In the genomic region with DNA sequence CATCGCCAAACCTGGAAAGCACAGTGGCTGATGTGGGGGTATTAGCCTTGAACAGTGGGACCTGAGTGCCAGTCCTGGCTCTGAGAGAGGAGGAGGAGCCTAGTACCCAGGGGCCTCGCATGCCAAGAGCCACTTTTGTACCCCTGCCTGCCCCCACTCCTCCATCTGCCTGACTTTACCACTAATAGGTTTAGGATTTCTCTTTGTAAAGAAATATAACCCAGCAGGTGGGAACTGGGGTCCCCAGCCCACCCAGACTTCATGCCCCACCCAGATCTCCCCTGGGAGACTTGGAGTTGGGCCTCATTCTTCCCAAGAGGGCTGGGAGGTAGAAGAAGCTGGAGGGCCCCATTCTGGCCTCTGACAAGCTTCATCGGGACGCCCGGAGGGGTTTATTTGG, we compare ENCODE assay signal across 8 mouse cellular contexts. TPM values are rescaled to one million over a fixed set of nuclear protein-coding genes. Genes with fewer than 3 reads are reported as not detected.
DNase-seq lines count a peak whose midpoint lies in the region; ATAC-seq and TF ChIP-seq lines count a peak whose summit lies in the region.
"Had no signal": no experiment of that assay in that cellular context is flagged by ENCODE, and none has a peak within 500 bp of the region (broad histone marks: within the 10 kb centered on the region; RNA-seq: fewer than 3 reads in every experiment).

No protein-coding gene starts in this region.

- TF ChIP-seq EP300 in liver, postnatal 0 days (IDR thresholded peaks at IDR 0.05; ENCODE audit: low read depth) = no peak

- no peaks in the 10 kb centered on the region for H3K4me1 ChIP-seq in kidney, embryonic 16.5 days (ENCODE audit: insufficient read depth, low read length)
- H3K4me1 ChIP-seq in forebrain, embryonic 16.5 days (replicated peaks; ENCODE audit: control insufficient read depth, insufficient read depth, low read length) = peaks cover 29% of the 10 kb centered on the region
- H3K4me1 ChIP-seq in midbrain, embryonic 10.5 days = peaks cover 61% of the 10 kb centered on the region
- no peaks in the 10 kb centered on the region for H3K4me1 ChIP-seq in liver, postnatal 0 days (ENCODE audit: insufficient read depth)
- H3K4me1 ChIP-seq: liver, embryonic 15.5 days had no signal

- WGBS in kidney, embryonic 16.5 days = 83% methylated on average over 4 of the region's 5 CpGs
- 17% methylated on average over 5 of the region's 5 CpGs for WGBS in forebrain, embryonic 16.5 days
- 71% methylated on average over 5 of the region's 5 CpGs for WGBS in midbrain, embryonic 10.5 days
- WGBS in liver, postnatal 0 days (ENCODE audit: insufficient replicate concordance) = 80% methylated on average over 5 of the region's 5 CpGs

- no peak overlapping the region for H3K27ac ChIP-seq in kidney, embryonic 16.5 days (ENCODE audit: low read length)
- peak overlapping the region; percentile 84 for H3K27ac ChIP-seq in forebrain, embryonic 16.5 days (ENCODE audit: low read length)
- peak overlapping the region; percentile 69 for H3K27ac ChIP-seq in midbrain, embryonic 10.5 days (replicated peaks)
- no peak overlapping the region for H3K27ac ChIP-seq in liver, postnatal 0 days (ENCODE audit: low read depth)
- H3K27ac ChIP-seq: liver, embryonic 15.5 days had no signal

- no peak overlapping the region for H3K9ac ChIP-seq in kidney, embryonic 16.5 days (replicated peaks; ENCODE audit: low read length)
- no peak overlapping the region for H3K9ac ChIP-seq in forebrain, embryonic 16.5 days (replicated peaks; ENCODE audit: low read depth, low read length)
- no peak overlapping the region for H3K9ac ChIP-seq in liver, postnatal 0 days (replicated peaks)
- H3K9ac ChIP-seq: liver, embryonic 15.5 days had no signal

- no peak for DNase-seq in kidney, adult 9 months
- DNase-seq in midbrain, embryonic 10.5 days (ENCODE audit: low spot score) = no peak
- DNase-seq in retina, postnatal 1 day = peak; percentile 61
- DNase-seq in adrenal gland, postnatal 4 days (ENCODE audit: low spot score in 2 of 2) = no peak
- no peak for DNase-seq in liver, postnatal 0 days

- 0 out of 2 replicates have a peak, but pooled peaks have one; percentile 2 for ATAC-seq in kidney, embryonic 16.5 days (ENCODE audit: low FRiP score, low TSS enrichment)
- ATAC-seq in forebrain, embryonic 16.5 days = peak; percentile 46
- ATAC-seq in liver, postnatal 0 days = no peak

- 0 out of 2 replicates have a peak, but pooled peaks cover 2% of the 10 kb centered on the region for H3K27me3 ChIP-seq in kidney, embryonic 16.5 days (ENCODE audit: insufficient read depth, low read length)
- H3K27me3 ChIP-seq in forebrain, embryonic 16.5 days (replicated peaks; ENCODE audit: control insufficient read depth, insufficient read depth, low read length) = no peaks in the 10 kb centered on the region
- peaks cover 24% of the 10 kb centered on the region for H3K27me3 ChIP-seq in midbrain, embryonic 10.5 days (ENCODE audit: low read depth, poor library complexity, severe bottlenecking)
- no peaks in the 10 kb centered on the region for H3K27me3 ChIP-seq in liver, postnatal 0 days (ENCODE audit: insufficient read depth, low read length)
- H3K27me3 ChIP-seq: liver, embryonic 15.5 days had no signal

- H3K4me2 ChIP-seq in kidney, embryonic 16.5 days (replicated peaks; ENCODE audit: low read depth, low read length) = no peak overlapping the region
- peak overlapping the region; percentile 17; the same call in 1 of the 2 replicates for H3K4me2 ChIP-seq in forebrain, embryonic 16.5 days (ENCODE audit: low read length)
- H3K4me2 ChIP-seq in liver, postnatal 0 days (ENCODE audit: low read depth, low read length) = no peak overlapping the region
- H3K4me2 ChIP-seq: liver, embryonic 15.5 days had no signal

- no peak overlapping the region for H3K4me3 ChIP-seq in kidney, embryonic 16.5 days (ENCODE audit: low read length)
- H3K4me3 ChIP-seq in forebrain, embryonic 16.5 days (replicated peaks; ENCODE audit: low read length) = no peak overlapping the region
- no peak overlapping the region for H3K4me3 ChIP-seq in midbrain, embryonic 10.5 days
- H3K4me3 ChIP-seq in liver, postnatal 0 days (ENCODE audit: low read depth, low read length) = no peak overlapping the region
- H3K4me3 ChIP-seq: liver, embryonic 15.5 days had no signal

- H3K9me3 ChIP-seq in kidney, embryonic 16.5 days (ENCODE audit: low read length) = no peaks in the 10 kb centered on the region
- no peaks in the 10 kb centered on the region for H3K9me3 ChIP-seq in forebrain, embryonic 16.5 days (ENCODE audit: control insufficient read depth, low read length)
- no peaks in the 10 kb centered on the region for H3K9me3 ChIP-seq in midbrain, embryonic 10.5 days (replicated peaks)
- H3K9me3 ChIP-seq in liver, postnatal 0 days (ENCODE audit: low read length) = no peaks in the 10 kb centered on the region
- H3K9me3 ChIP-seq: liver, embryonic 15.5 days had no signal

- TF ChIP-seq CTCF in liver, postnatal 0 days (IDR thresholded peaks at IDR 0.05; ENCODE audit: low read depth) = no peak

- no peaks in the 10 kb centered on the region for H3K36me3 ChIP-seq in kidney, embryonic 16.5 days (ENCODE audit: insufficient read depth, low read length)
- no peaks in the 10 kb centered on the region for H3K36me3 ChIP-seq in forebrain, embryonic 16.5 days (ENCODE audit: control insufficient read depth, insufficient read depth)
- no peaks in the 10 kb centered on the region for H3K36me3 ChIP-seq in midbrain, embryonic 10.5 days
- H3K36me3 ChIP-seq in liver, postnatal 0 days (replicated peaks; ENCODE audit: insufficient read depth, low read length) = no peaks in the 10 kb centered on the region
- H3K36me3 ChIP-seq: liver, embryonic 15.5 days had no signal

RNA-seq across cellular contexts. Expression of gene Lmo1, which starts 56.3 kb away (rescaled TPM):
- polyA plus RNA-seq in kidney, embryonic 16.5 days (2015; fragmentation: Nextera tagmentation; extraction: Ambion mirVana) = 7.6 and 7.7 TPM in 2 replicates
- polyA plus RNA-seq in forebrain, embryonic 16.5 days (2015; fragmentation: Nextera tagmentation; extraction: Ambion mirVana) = 64.2 and 82.2 TPM in 2 replicates
- 34.8 and 57.9 TPM in 2 replicates for polyA plus RNA-seq in midbrain, embryonic 10.5 days (2016; fragmentation: Nextera tagmentation; extraction: Ambion mirVana)
- total RNA-seq in adrenal gland, postnatal 4 days (2021) = 10 to 100 TPM; 10.0 to 11.1 TPM
- 1.5 and 1.8 TPM in 2 replicates for polyA plus RNA-seq in liver, postnatal 0 days (2015; fragmentation: Nextera tagmentation; extraction: Ambion mirVana)

Comparison
In these comparisons a context has a peak if more than half of its experiments do, and no peak if none do; other contexts are left out.
1. H3K27ac ChIP-seq: peak in forebrain, embryonic 16.5 days (single experiment) and midbrain, embryonic 10.5 days (single experiment); none in kidney, embryonic 16.5 days (single experiment) and liver, postnatal 0 days (single experiment).